Mouse (Mus musculus) 3134 (cell line): ENCODE measurements around the gene Med25.

Source experiments
- DNase-seq: peaks from one replicate; pipeline ENCODE4 v3.0.0-alpha.2; 2011; ENCODE audit warnings: low spot score; ENCODE audit not compliant: insufficient read length; ENCODE audit errors: extremely low read depth

Gene Med25

DNA sequence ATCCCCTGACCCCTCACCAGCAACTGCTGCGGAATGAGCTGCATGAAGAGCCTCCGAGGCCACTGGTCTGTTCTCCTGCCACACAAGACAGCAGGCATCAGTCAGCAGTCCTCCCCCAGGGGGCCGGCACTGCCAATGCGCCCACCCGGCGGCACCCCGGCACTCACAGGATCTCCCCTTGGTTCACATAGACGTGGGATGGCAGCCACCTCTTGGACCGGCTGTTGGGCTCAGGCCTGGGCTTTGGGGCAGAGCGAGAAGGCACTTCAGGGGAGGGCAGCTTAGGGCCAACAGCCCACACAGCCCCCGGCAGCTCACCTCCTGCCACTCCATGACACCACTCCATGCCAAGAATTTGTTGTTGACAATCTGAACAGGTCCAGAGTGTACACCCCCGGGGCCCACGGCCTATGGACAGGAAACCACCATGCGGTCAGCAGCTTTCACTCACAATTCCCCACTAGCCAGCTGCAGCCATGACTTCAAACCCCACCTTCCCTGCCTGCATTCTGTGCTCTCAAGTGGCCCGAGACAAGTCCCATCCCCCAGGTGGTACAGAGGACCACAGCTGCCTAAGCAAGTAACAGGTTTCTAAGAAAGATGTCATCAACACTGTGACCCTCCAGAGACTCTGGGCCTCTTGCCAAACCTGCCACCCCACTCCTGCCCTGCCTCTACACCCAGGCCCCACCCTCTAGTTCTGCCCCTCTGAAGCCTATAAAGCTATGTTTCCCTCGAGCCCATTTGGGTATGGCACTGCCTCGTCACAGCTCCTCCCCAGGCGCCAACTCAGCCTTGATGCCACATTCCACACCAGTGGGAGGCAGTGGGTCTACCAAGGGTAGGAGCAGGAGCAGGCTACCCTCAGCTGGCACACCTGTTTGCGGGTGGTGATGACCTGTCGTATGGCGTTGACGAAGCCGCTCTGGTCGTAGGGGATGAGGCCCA lies 27.6 kb downstream of the Med25 start:
- DNase-seq: no peak

GRCm38 (mm10) chr7:44863982-44864494 lies 28.5 kb downstream of the Med25 start:
- DNase-seq: no peak

GRCm38 (mm10) chr7:44863210-44863609 lies 29.3 kb downstream of the Med25 start:
- no peak for DNase-seq

DNA sequence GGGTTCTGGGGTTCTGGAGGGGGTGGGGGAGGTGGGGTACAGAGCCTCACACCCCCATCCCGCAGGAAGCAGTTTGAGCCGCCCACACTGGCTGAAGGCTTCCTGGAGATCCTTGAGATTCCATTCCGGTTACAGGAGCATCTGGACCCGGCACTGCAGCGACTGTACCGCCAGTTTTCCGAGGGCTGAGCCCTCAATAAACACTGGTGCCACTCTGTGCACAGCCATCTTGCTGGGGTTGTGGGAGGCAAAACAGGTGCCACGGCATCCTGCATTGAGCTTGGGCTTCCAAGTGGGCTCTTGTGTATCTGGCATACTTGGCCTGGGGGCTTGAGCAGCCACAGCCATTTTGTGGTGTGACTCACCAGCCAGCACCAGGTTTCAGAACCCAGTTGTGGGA lies 30.1 kb downstream of the Med25 start:
- DNase-seq: no peak

DNA sequence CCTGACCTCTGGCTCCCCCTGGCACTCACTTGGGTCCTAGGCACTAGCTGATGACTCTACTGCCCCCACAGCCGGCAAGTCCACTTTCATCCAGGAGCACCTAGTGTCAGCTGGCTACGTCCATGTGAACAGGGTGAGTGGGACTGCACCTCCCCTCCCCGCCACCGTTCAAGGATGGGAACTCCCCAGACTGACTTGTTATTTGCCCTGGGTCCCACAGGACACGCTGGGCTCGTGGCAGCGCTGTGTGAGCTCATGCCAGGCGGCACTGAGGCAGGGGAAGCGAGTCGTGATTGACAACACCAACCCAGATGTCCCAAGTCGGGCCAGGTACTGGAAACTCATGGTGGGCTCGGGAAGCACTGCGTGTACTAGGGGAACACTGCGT lies 31.1 kb downstream of the Med25 start:
- DNase-seq: no peak

DNA sequence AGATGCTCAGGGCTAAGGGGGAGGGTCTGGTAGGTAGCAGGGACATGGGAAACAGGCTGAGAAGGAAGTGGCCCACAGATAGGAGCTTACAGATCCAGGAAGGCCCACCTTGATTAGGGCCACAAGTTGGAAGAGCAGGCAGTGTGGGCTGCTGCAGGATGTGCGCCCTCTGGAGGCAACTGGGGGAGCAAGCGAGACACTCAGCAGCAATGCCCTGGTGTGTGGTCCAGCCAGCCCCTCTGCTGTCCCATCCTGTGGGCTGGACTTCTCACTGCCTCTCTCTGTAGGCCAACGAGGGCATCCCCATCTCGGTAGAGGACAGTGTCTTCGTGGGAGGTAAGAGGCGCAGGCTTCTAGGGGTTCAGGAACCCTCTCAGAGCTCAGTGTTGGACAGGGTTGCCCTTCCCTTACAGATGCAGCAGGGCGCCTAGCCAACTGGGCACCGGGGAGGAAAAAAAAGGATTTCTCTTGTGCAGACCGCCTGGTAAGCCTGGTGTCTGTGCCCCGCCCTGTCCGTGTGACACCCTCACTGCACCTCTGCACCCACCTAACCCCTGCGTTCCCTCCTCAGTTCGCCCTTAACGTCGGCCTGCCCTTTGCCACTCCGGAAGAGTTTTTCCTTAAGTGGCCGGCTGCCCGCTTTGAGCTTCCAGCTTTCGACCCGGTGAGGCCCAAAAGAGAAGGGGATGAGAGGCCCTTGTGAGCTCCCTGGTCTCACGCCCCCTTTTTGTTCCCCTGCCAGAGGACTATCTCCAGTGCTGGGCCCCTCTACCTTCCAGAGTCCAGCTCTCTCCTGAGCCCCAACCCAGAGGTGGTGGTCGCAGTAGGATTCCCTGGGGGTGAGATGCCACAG lies 31.7 kb downstream of the Med25 start:
- DNase-seq: peak; percentile 54

GRCm38 (mm10) chr7:44859896-44860295 lies 32.6 kb downstream of the Med25 start:
- DNase-seq: no peak

DNA sequence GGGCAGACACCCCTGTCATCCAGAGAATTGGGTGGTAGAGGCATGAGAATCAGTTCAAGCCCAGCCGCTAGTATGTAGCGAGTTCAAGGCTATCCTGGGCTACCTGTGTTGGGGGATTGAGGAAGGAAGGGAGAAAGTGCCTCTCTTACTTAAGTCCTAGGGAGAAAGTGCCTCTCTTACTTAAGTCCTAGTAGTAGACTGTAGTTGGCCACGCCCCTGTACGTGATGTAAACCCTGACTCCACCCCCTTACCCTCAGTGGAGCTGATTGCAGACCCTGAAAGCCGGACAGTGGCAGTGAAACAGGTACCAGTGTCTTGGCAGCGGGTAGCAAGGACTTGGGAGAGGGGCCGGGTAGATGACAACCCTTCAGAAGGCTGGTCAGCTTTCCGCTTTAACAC lies 34.6 kb downstream of the Med25 start:
- DNase-seq: peak; percentile 41

- DNase-seq: peak; percentile 84
Observed at GRCm38 (mm10) chr7:44857042-44857552, 35.4 kb downstream of the Med25 start, which contains the start of gene Pnkp. Gene Pnkp, plus strand, starts transcription at chr7:44857139.

DNA sequence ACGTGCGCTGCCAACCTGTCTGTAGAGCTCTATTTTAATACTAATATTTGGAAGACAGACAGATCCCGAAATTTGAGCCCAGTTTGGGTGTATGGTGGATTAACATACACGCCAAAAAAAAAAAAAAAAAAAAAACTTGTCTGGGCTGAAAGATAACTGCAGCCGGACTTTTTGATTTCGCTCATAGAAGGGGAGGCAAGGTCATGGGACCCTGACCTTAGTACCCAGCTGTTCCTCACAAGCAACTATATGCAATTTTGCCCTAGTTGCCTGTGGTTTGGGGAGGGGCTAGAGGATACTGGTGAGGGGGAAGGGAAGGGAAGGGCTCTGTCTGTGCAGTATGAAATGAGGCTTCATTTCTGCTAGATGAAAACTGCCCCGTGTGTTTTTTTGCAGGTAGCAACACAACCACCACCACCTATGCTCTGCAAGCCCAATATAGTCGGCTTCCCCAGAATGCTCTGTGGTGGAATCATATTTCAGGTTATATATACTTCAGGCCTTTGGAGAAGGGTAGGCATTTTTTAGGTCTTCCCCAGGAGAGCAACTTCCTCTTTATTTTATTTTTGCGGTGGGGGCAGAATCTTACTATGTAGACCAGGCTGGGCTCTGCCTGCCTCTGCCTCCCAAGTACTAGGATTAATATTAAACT lies 36.1 kb downstream of the Med25 start:
- DNase-seq: no peak

- no peak for DNase-seq
Observed at GRCm38 (mm10) chr7:44855036-44855435, 37.5 kb downstream of the Med25 start.

- peak; percentile 89 for DNase-seq
Observed at GRCm38 (mm10) chr7:44854356-44855031, 38.0 kb downstream of the Med25 start.

DNA sequence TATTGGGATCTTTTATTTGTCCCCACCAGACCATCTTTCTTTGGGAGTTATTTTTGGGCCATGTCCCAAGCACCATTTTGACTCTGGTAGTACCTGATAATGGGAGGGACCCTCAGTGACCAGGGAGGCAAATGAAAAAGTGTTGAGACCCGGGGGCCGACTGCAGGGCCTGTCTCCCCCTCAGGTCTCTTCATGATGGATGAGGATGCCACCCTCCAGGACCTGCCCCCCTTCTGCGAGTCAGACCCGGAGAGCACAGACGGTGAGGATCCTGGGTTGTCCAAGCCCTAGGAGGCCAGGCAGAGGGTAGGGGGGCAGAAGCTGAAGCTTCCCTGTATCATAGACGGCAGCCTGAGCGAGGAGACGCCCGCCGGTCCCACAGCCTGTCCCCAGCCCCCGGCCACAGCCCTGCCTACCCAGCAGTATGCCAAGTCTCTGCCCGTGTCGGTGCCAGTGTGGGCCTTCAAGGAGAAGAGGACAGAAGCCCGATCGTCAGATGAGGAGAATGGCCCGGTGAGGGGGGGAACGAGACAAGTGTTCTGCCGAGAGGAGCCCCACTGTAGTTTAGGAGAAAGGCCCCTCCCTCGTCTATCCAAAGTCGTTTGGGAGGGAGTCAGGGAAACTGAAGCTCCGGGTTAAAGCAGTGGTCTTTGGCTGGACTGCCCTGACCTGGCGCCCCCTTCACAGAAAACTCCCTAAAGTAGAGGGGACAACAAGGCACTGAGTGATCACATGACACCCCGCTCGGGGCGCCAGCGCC lies 38.7 kb downstream of the Med25 start:
- no peak for DNase-seq

DNA sequence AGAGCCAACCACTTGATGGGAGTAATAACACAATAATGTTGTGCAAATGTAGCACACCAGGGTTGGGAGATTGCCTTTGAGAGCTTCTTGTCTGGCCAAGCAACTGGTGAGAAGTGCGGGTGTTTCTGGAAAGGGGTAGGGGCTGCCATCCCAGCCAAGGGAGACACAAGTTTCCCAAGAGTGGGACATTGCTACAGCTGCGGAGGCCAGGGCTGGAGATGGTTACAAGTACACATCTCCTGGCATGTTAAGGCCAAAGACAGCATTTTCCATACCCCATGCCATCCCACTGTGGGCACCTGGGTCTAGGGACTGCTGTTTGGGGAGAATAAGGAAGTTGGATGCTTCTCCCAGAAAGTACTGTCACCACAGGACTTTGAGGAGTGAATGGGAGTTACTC lies 39.4 kb downstream of the Med25 start:
- no peak for DNase-seq

DNA sequence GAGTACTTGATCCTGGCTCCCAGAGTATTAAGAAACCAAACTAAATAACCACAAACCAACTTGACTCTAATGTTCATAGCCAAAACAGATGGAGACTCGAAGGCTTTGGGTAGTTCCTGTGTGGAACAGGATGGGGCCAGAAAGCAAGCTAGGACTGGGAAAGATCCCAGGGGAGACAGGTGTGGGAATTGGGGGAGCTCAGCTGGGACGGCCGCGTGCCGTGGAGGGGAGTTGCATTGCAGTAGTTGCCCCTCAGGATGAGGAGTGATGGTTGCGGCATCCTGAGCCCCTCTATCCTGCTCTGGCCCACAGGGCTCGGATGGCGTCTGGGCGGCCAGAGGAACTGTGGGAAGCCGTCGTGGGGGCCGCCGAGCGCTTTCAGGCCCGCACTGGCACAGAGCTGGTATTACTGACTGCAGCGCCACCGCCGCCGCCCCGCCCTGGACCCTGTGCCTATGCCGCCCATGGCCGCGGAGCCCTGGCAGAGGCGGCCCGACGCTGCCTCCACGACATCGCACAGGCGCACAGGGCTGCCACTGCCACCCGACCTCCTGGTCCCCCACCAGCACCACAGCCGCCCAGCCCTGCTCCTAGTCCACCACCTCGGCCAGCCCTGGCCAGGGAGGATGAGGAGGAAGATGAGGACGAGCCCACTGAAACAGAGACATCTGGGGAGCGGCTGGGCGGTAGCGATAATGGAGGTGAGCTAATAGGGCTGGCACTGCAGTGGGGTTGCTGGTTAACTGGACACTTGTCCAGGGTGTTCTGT lies 40.1 kb downstream of the Med25 start:
- DNase-seq: no peak

- DNase-seq: no peak
Observed at GRCm38 (mm10) chr7:44851625-44852234, 40.8 kb downstream of the Med25 start.

DNA sequence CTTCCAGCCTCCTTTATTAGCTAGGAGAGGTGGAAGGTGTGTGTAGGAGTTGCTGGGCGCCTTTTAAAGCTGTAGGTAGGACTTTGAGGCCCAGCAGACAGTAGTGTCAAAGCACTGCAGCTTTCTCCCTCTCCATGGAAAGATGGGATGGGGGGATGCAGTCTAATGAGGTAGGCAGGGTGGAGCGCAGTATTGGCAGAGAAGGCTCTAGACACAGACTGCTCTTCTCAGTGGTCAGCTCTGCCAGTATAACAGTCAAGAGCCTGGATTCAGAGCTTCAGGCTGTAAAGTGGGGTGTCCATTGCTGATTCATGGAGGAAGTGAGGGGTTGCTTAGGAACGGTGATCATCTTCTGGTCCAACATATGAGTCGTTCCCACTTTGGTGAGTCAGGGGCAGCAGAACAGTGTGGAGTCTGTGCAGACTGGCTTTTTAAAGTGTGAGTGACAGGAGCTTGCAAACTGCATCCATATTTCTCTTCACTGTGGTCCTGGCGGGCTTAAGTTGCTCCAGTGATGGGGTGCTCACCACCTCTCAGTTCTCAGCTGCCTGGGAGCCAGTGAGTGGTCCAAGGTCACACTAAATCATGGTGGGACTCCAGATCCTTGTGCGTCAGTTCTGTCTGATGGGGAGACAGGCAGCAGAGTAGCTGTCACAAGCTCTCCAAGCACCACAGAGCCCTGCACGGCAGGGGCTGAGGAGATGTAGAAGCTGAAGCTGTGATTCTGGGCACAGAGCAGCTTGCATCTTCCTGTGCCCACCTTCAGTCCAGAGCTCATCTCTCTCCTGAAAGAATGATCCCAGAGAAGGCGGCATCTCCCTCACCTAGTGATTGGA lies 41.5 kb downstream of the Med25 start:
- DNase-seq: no peak
